Mouse (Mus musculus) cortical plate, adult 2 months (tissue): ENCODE results near the gene Slc16a11. TPM values are rescaled to one million over a fixed set of nuclear protein-coding genes. Genes with fewer than 3 reads are reported as not detected.

Experiments used
- H3K27ac ChIP-seq: fragments of 200-500 bp; 2 replicates; pipeline ENCODE4 v1.5.1; 2012; ENCODE audit warnings: low read length, control low read depth, inconsistent platforms; ENCODE audit not compliant: insufficient read depth
- H3K4me1 ChIP-seq: fragments of 200-500 bp; 2 replicates; pipeline ENCODE4 v1.6.1; 2011; ENCODE audit warnings: low read length; ENCODE audit not compliant: control insufficient read depth, insufficient read depth
- H3K4me3 ChIP-seq: fragments of 200-500 bp; 2 replicates; pipeline ENCODE4 v1.5.1; 2011; ENCODE audit warnings: mild to moderate bottlenecking, low read length, control low read depth; ENCODE audit not compliant: insufficient read depth
- CTCF ChIP-seq: fragments of 200-500 bp; IDR thresholded peaks from 2 replicates; pipeline ENCODE4 v1.5.1; 2011; ENCODE audit warnings: mild to moderate bottlenecking, control low read depth, low read length; ENCODE audit not compliant: insufficient read depth; ENCODE audit errors: extremely low read depth
- POLR2A ChIP-seq: fragments of 200-500 bp; IDR thresholded peaks from 2 replicates; pipeline ENCODE4 v1.6.1; 2011; ENCODE audit warnings: mild to moderate bottlenecking, low read length, control low read depth; ENCODE audit not compliant: insufficient read depth; ENCODE audit errors: extremely low read depth
- polyA plus RNA-seq: library from polyadenylated mRNA; depleted of rRNA; stranded (reverse); fragments of >200 nt; gene quantifications from 2 replicates; pipeline ENCODE4 v1.2.3, GENCODE M21; 2012

Slc16a11 gene
- polyA plus RNA-seq, 1 experiment: 57.4 TPM

GRCm38 (mm10) chr11:70233016-70233415, 20.5 kb downstream of the Slc16a11 start:
- 0 out of 2 replicates have a peak, but pooled peaks cover 3% of the 10 kb centered on the region for H3K4me1 ChIP-seq
- TF ChIP-seq CTCF (no peak), POLR2A (no peak)
- peak overlapping the region; percentile 52 for H3K4me3 ChIP-seq
- peak overlapping the region; percentile 59 for H3K27ac ChIP-seq

GRCm38 (mm10) chr11:70234037-70234436, 21.5 kb downstream of the Slc16a11 start:
- Histone ChIP-seq H3K4me1 (0 out of 2 replicates have a peak, but pooled peaks cover 3% of the 10 kb centered on the region), H3K27ac (0 out of 2 replicates have a peak overlapping the region, but pooled peaks have one; percentile 18), H3K4me3 (no peak overlapping the region)
- no peak for TF ChIP-seq CTCF
- no peak for TF ChIP-seq POLR2A

- Histone ChIP-seq H3K27ac (0 out of 2 replicates have a peak overlapping the region, but pooled peaks have one; percentile 18), H3K4me3 (no peak overlapping the region), H3K4me1 (0 out of 2 replicates have a peak, but pooled peaks cover 3% of the 10 kb centered on the region)
- TF ChIP-seq CTCF: no peak
- TF ChIP-seq POLR2A: no peak
Observed at GRCm38 (mm10) chr11:70234497-70234896, 21.9 kb downstream of the Slc16a11 start.

GRCm38 (mm10) chr11:70235254-70235900, 22.8 kb downstream of the Slc16a11 start:
- no peak overlapping the region for H3K4me3 ChIP-seq
- 0 out of 2 replicates have a peak, but pooled peaks cover 3% of the 10 kb centered on the region for H3K4me1 ChIP-seq
- no peak overlapping the region for H3K27ac ChIP-seq
- TF ChIP-seq CTCF (no peak), POLR2A (no peak)

GRCm38 (mm10) chr11:70236717-70237116, 24.2 kb downstream of the Slc16a11 start:
- Histone ChIP-seq H3K27ac (no peak overlapping the region), H3K4me3 (peak overlapping the region; percentile 84; the same call in 1 of the 2 replicates), H3K4me1 (0 out of 2 replicates have a peak, but pooled peaks cover 3% of the 10 kb centered on the region)
- TF ChIP-seq CTCF (no peak), POLR2A (no peak)

GRCm38 (mm10) chr11:70237457-70238167, 25.1 kb downstream of the Slc16a11 start, which contains the start of gene 0610010K14Rik:
Gene 0610010K14Rik (minus strand): TSS chr11:70237914.
- Histone ChIP-seq H3K4me3 (peak within 1 kb of the TSS; percentile 84), H3K27ac (peak within 1 kb of the TSS; percentile 87), H3K4me1 (0 out of 2 replicates have a peak, but pooled peaks cover 3% of the 10 kb centered on the region)
- peak; percentile 95 for TF ChIP-seq POLR2A
- TF ChIP-seq CTCF: peak; percentile 36; the same call in 1 of the 2 replicates

GRCm38 (mm10) chr11:70238591-70239440, 26.3 kb downstream of the Slc16a11 start:
- H3K27ac ChIP-seq: peak overlapping the region; percentile 87
- H3K4me1 ChIP-seq: 0 out of 2 replicates have a peak, but pooled peaks cover 3% of the 10 kb centered on the region
- peak overlapping the region; percentile 84 for H3K4me3 ChIP-seq
- TF ChIP-seq CTCF: no peak
- no peak for TF ChIP-seq POLR2A

GRCm38 (mm10) chr11:70239541-70240279, 27.2 kb downstream of the Slc16a11 start, which contains the start of the genes Gm21988 and Rnasek:
Gene Gm21988 (minus strand): TSS chr11:70239830.
Gene Rnasek (minus strand): TSS chr11:70239842.
- H3K4me1 ChIP-seq: 0 out of 2 replicates have a peak, but pooled peaks cover 3% of the 10 kb centered on the region
- peak within 1 kb of the TSS; percentile 84 for H3K4me3 ChIP-seq
- peak within 1 kb of the TSS; percentile 87 for H3K27ac ChIP-seq
- TF ChIP-seq POLR2A: peak; percentile 91
- TF ChIP-seq CTCF: no peak
